Mouse (Mus musculus) liver, postnatal 0 days (tissue): Measurements from ENCODE around the gene Evi5.
A peak's percentile ranks its signal among the peaks of the same experiment; 100 is the strongest.

Experiments
- CTCF ChIP-seq: sonication (generic); IDR thresholded peaks from 2 replicates; pipeline ENCODE4 v1.5.1; 2016; ENCODE audit warnings: antibody characterized with exemption, low read depth
- EP300 ChIP-seq: IDR thresholded peaks from 2 replicates; pipeline ENCODE4 v1.6.1; 2016; ENCODE audit warnings: antibody characterized with exemption, low read depth, mild to moderate bottlenecking

- no peak for TF ChIP-seq CTCF
- peak; percentile 17; the same call in 1 of the 2 replicates for TF ChIP-seq EP300
These were observed 52.4 kb downstream of the Evi5 start for GRCm38 (mm10) chr5:107822521-107822920.
